Mouse (Mus musculus) CH12.LX (cell line): Measurements from ENCODE around the gene Insrr.
A peak's percentile ranks its signal among the peaks of the same experiment; 100 is the strongest.

ENCODE experiments used
- CHD1 ChIP-seq: IDR thresholded peaks from 2 replicates; pipeline ENCODE4 v1.6.1; 2012; ENCODE audit warnings: low read depth, low read length, improper control_type of control experiment, inconsistent platforms
- CTCF ChIP-seq, 2 experiments: IDR thresholded peaks in 1 of 2; conservative IDR thresholded peaks in 1 of 2; 2 replicates each; pipeline ENCODE4 v1.5.1; 2011 to 2012; ENCODE audit warnings: low read depth in 2 of 2, low read length in 2 of 2, improper control_type of control experiment in 1 of 2, inconsistent platforms in 1 of 2, mild to moderate bottlenecking in 1 of 2, moderate library complexity in 1 of 2
- HCFC1 ChIP-seq: IDR thresholded peaks from 2 replicates; pipeline ENCODE4 v1.6.1; 2012; ENCODE audit warnings: low read depth, mild to moderate bottlenecking, inconsistent platforms, low read length, improper control_type of control experiment
- JUND ChIP-seq: conservative IDR thresholded peaks from 2 replicates; pipeline ENCODE4 v1.6.1; 2011; ENCODE audit warnings: low read depth, low read length, improper control_type of control experiment
- MAZ ChIP-seq: IDR thresholded peaks from 2 replicates; pipeline ENCODE4 v1.6.1; 2012; ENCODE audit warnings: low read depth, mild to moderate bottlenecking, inconsistent platforms, low read length, improper control_type of control experiment, moderate library complexity
- NRF1 ChIP-seq: IDR thresholded peaks from 2 replicates; pipeline ENCODE4 v1.6.1; 2014; ENCODE audit warnings: low read depth, mild to moderate bottlenecking, inconsistent platforms, low read length, improper control_type of control experiment, moderate library complexity
- POLR2A ChIP-seq: IDR thresholded peaks from 2 replicates; pipeline ENCODE4 v1.6.1; 2011; ENCODE audit warnings: low read depth, mild to moderate bottlenecking, improper control_type of control experiment, low read length
- USF1 ChIP-seq: IDR thresholded peaks from 2 replicates; pipeline ENCODE4 v1.6.1; 2014; ENCODE audit warnings: low read depth, mild to moderate bottlenecking, inconsistent platforms, low read length, improper control_type of control experiment
- ZNF384 ChIP-seq: IDR thresholded peaks from 2 replicates; pipeline ENCODE4 v1.6.1; 2012; ENCODE audit warnings: low read depth, low read length, improper control_type of control experiment, inconsistent platforms

GRCm38 (mm10) chr3:87749036-87749435 is 47.7 kb upstream of the Insrr start:
- TF ChIP-seq ZNF384 (no peak), CTCF (conservative IDR thresholded peaks at IDR 0.05 in 1 of 2, IDR thresholded peaks at IDR 0.05 in 1 of 2; ENCODE audit: low read depth in 2 of 2, low read length in 2 of 2) (peak; percentile 76 to 90), JUND (no peak), NRF1 (no peak), HCFC1 (no peak), USF1 (peak; percentile 50), CHD1 (no peak), POLR2A (no peak), MAZ (no peak)
